Mouse (Mus musculus): Measurements from ENCODE around the gene Nme7. TPM values are rescaled to one million over a fixed set of nuclear protein-coding genes. Genes with fewer than 3 reads are reported as not detected.

Gene Nme7
- 21.3 TPM in 2 replicates for total RNA-seq (2015)
- 36.5 and 43.8 TPM in 2 replicates for total RNA-seq (2017)

DNA sequence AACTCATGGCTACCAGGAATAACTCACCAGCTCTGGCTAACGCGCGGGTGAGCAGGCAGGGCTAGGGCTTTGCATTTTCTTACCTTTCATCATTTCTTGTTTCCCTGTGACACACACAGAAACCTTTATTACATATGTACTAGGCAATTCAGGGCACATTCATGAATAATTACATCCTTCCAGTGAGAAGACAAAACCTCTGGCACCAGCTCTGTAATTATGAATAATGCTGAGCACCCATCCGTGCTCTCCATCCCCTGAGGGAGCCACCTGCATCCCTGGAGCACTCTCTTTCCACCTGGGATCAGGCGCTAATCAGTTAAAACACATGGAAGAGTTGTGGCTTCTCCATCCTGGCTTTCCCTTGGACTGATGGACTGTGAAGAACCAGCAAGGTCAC lies at the start of gene Nme7:
Gene Nme7, plus strand, starts transcription at position 301 of the 400 bp plus-strand sequence.
- ATAC-seq (replicated peaks; ENCODE audit: poor library complexity): no peak

DNA sequence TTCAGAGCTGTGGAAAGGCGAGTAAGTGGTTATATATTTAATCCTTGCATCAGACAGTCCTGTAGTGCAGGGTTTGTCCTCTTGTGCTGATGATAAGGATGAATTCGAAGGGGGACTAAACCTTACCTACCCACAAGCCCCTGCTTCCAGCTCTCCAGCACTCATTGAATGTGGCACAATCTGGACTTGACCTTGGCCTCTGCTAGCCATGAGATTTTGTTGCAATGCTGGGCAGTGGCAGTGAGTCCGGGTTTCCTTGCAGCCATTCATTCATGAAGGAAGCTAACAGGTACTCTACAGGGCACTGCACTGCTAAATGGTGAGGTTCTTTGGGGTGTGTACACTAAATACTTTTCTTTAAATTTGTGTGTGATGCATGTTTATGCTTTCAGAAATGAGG lies 49.1 kb upstream of the Nme7 start:
- no peak for ATAC-seq (replicated peaks; ENCODE audit: poor library complexity)

DNA sequence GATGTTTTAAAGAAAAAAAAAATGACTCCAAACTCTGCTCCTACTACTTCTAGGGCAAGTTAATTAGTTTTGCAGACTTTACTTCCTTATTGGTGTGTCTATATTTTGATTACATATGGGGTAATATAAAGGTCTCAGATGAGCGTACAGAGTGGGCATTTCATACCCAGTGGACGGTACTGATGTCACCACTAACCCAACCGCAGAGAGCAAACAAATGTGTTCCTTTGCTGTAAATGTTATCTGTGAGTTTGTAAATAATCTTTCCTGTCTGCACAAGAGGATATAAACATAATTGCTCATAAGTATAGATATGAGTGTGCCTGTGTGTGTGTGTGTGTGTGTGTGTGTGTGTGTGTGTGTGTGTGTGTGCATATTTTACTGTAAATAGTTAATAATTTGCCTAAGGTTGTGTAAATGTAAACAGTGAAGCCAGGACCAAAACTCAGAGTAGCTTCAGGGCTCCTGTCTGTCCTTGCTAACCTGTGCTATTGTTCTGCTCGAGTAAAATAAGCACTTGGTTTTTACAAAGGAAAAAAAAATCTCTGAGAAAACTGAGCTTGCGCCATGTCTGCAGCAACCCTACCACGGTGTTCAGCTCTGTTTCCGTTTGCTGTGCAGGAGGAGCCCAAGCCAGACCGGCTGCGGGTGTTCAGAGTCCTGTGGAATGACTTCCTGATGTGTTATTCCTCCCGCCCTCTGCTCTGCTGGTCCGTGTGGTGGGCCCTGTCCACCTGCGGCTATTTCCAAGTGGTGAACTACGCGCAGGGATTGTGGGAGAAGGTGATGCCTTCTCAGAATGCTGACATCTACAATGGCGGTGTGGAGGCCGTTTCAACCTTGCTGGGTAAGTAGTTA lies 43.5 kb upstream of the Nme7 start:
- ATAC-seq (replicated peaks; ENCODE audit: poor library complexity): no peak

DNA sequence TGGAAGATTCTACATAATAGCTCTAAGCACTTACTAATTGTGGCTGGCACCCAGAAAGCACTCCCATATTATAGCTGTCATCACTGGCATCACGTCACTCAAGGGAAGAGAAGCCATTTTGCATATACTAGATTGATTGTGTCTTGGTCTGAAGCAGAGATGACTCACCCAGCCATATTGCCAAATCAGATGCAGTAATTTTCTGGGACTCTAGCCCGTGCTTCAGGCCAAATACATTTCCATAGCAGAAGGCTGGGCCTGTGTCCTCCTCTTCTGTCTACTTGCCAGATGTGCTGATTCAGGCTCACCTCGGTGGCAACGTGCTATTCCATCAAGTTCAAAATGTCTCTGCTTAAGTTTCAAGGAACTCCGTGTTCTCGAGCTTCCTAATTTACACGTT lies 42.4 kb upstream of the Nme7 start:
- ATAC-seq (replicated peaks; ENCODE audit: poor library complexity): no peak

DNA sequence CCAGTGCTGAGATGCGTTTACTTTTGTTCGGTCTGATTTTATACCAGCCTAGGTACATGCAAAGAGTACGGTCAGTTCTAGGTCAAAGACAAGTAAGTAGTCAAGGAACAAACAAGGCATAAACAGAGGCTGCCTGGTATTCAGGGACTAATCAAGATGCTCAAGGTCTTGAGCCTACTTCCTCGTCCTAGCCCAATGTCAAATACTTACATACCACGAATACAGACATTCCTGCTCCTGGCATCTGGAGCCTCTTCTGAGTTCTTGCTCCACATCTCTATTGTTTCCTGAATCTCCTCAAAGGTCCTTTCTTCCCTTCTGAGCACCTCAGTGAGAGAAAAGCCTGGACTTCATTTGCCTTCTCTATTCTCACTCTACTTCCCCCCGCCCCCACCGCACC lies 33.0 kb upstream of the Nme7 start:
- no peak for ATAC-seq (replicated peaks; ENCODE audit: poor library complexity)

DNA sequence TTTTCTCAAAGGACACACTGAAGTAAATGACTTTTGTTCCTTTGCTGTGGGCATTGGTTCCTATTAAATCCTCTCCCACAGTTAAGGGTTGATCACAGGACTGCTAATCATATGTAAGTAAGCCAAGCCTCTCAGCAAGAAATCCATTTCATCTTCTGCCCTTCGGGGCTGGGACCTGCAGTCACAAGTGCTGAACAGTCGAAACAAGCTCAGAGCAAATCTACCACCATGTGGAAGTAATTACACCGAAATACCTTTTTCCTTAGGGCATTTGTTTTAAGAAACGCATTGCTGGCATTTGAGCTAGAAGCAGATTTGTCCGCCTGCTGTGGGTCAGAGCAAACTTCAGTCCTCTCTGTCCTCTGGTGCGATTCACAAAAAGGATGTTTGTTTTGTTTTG lies 30.3 kb upstream of the Nme7 start:
- no peak for ATAC-seq (replicated peaks; ENCODE audit: poor library complexity)

DNA sequence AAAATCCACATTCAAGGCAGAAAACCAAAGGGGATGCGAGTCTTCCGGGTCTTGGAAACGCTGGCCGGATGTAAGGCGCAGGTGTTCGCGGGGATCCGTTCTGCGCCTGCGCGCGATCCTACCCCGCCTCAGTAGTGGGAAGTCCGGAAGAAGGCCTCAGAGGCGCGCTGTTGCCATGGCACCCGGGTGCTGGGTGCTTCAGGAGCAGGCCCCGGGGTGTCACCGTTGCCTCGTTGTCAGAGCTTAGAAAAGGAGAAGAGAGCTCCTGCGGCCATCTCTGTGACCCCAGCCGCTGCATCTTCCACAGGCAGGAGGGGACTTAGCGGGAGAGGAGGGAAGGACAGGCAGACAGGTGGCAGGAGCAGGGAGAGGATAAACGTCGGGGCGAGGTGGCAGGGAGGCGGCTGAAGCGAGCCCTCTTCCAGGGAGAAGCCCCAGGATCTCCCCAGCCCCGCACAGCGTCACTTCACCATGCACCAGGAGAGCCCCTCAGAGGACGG lies 28.4 kb upstream of the Nme7 start, which contains the start of gene Ccdc181:
Gene Ccdc181, plus strand, starts transcription at position 131 of the 500 bp plus-strand sequence.
- peak; percentile 99 for ATAC-seq (replicated peaks; ENCODE audit: poor library complexity)

DNA sequence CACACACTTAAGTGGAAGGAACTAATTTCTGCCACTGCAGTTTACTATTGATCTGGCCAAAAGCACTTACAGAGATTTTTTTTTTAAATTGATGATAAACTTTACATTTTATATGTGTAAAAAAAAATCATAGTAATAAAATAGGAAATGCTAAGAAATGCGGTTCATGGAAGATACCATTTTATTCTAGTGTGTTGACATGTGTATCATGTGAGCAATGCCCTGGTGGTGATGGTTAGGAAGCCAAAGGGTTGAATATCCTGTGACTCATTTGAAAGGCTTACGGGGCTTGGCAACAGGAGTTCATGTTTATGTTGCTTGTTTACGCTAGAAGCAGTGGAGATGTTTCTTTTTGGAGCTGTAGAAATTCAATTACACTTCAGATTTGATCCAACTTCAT lies 27.4 kb upstream of the Nme7 start:
- no peak for ATAC-seq (replicated peaks; ENCODE audit: poor library complexity)

DNA sequence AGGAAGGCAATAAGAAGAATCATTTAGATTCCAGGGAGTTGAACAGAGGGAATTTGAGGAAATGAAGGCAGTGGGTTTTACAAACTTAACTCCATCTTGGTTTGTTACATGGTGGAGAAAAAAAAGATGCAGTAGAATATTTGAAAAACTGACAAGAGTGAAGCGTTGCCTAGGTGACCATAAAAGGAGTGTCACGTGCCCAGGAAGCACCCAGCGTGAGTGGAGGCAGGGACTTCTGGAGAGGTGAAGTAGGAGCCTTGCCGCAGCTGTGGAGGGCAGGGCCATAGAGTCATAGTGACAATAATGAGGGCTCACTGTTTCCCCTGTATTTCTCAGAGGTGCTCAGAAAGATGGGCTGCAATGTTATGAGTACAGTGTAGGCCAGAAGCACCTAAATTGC lies 24.6 kb upstream of the Nme7 start:
- ATAC-seq (replicated peaks; ENCODE audit: poor library complexity): no peak

DNA sequence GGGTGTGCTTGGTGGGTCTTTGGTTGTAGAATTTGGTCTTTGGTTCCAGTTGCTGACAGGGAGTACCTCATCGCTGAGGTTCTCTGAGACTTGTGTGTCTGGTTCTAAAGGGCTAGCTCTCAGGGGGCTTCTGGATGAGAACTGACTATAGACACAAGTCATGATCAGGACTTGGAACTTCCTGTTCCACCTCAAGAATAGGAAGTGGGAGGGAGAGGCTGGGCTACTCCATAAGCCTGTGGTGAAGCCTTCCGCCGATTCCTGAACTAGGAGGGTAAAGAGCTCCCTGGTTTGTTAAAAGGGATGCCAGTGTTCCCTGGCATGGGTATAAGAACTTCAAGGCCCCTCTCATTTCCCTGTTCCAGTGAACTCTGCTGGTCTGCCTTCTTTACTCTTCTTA lies 19.9 kb upstream of the Nme7 start:
- ATAC-seq (replicated peaks; ENCODE audit: poor library complexity): no peak

DNA sequence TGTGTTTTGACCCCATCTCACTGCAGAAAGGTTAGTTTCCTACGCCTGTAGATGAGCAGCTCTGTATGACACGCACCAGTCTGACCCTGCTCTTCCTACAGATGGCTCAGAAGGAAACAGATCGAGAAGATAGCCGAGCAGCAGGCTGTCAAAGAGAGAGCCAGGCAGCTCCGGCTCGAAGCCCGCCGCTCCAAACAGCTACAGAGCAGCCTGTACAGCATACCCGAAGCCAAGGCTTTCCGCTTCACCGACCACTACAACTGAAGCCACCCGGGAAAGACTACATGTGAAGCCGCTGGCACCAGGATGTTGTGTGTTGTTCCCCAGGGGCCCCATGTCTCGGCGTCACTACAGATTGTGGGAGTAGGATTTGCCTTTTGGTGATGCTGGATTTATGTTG lies 16.5 kb upstream of the Nme7 start:
- ATAC-seq (replicated peaks; ENCODE audit: poor library complexity): no peak

DNA sequence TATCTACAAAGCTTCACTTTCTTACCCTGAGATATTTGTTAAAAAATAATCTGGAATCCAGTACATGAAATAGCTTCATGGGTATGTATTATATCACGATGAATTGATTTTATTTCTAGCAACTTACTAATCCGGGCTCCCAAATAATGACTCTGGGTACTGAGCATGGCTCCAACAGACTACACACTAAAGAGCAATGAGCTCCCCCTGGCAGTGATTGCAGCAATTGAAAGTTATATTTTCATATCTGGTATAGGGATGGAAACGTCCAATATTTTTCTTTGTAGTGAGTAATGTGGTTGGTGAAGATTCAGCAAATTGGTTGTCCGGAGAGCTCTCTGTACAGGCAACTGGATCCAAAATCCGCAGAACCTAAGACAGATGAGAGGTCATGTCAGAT lies 11.9 kb upstream of the Nme7 start:
- ATAC-seq (replicated peaks; ENCODE audit: poor library complexity): no peak

DNA sequence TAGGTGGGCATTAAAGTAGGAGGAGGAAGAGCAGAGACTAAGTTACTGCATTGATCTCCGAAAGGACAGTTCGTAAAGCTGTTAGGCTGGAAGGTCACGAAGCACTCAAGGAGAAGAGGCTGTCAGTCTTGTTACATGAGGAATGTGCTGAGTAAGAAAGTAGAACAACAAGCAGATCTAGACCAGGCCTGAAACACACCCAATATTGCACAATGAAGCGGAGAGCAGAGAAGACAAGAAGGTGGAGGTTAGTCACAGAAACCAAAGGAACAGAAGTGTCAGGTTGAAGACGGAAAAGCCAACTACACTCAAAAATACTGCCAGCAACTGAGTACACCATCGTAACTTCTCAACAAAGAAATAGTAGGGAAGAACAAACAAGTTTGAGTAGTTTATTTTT lies 9.8 kb upstream of the Nme7 start:
- no peak for ATAC-seq (replicated peaks; ENCODE audit: poor library complexity)

DNA sequence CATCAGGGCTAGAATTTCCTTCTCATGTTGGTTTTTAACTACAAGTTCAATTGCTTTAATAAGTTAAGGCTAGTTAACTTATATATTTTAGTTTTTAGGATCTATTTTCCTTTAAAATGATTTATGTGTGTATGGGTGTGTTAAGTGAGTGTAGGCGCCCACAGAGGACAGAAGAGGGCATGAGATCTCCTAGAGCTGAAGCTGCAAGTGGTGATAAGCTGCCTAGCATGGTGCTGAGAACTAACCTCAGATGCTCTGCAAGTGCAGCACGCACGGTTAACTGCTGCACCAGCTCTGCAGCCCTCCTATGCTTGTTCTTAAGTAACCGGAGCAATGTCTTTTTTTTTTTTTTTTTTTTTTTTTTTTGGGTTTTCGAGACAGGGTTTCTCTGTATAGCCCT lies 7.4 kb upstream of the Nme7 start:
- ATAC-seq (replicated peaks; ENCODE audit: poor library complexity): peak; percentile 53

DNA sequence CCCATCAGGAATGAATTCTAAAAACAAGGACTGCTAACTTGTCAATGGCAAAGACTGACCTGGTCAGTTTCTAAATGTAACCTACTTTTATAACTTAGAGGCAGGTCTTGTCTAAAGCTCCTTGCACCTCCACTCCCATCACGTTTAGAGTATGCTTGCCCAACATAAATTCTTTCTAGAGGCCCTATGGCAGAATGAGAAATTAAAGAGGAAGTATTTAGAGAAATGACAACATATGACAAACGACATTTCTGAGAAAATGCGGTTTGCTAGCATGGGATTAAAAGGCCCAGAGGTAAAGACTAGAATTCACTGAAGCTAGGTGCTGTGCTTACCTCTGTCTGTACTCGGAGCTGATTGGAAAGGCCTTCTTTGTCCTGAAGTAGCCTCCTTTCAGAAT lies 2.0 kb upstream of the Nme7 start:
- ATAC-seq (replicated peaks; ENCODE audit: poor library complexity): peak; percentile 67

DNA sequence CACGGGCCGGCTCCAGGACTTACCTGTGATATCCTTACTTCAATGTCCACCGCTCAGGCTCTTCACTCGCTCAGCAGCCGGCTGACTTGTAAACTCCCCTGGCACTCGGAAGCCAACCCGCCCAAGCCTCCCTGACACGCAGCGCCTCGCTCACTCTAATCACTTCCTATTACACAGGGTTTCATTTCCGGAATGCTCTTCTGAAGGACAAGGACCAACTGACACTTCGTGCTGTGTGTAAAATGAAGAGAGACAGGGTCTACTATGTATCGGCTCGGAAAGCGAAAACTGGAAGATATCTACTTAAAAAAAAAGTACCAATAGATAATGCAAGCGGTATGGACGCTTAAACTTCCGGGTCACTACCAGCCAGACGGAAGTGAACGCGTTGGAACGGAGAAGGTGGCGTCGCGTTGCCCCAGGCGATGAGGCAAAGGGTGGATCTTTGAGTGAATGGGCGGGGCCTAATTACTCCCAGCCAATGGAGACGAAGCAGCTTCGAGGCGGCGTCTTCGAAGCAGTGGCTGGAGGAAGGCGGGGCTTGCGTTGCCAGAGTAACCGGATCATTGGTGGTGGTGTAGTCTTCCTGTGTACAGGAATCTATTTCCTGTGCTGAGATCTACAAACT lies 3.3 kb downstream of the Nme7 start, which contains the start of gene Blzf1:
Gene Blzf1, minus strand, starts transcription at position 366 of the 628 bp plus-strand sequence.
- peak; percentile 97 for ATAC-seq (replicated peaks; ENCODE audit: poor library complexity)

DNA sequence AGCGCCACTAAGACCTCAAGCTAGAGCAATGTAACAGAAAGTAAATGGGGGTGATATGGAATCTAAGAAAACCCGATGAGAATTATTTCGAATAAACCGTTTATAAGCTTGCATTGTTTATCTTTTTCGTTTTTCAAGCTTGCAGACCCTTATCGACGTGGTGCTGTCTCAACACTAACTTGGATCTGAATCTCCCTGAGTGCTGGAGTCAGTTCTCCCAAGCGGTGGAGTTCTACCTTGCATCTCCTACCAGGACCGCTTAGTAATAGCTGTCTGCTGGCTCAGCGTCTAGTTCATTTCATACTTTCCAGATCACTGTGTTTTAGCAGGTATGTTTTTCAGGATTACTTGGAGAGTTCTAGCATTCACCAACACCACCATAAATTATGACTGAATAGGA lies 4.0 kb downstream of the Nme7 start:
- peak; percentile 12; the same call in 1 of the 2 replicates for ATAC-seq (replicated peaks; ENCODE audit: poor library complexity)

DNA sequence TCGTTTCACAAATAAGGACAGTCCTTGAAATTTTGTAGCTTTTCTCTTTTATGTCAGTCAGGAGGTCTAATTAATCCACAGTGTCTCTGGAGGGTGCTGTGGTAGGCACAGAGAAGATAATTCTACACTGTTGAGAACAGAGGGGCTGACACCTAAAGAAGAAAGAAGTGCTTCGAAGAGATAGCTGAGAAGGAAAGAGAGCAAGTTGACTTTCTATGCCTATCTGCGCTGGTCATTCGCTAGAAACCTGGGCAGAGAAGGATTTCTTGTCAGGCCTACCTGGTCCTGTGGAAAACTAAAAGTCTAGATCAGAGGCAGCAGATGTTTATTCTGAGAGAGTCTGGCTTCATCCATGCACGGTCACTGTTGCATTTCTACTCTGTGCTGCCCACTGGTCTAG lies 10.2 kb downstream of the Nme7 start:
- ATAC-seq (replicated peaks; ENCODE audit: poor library complexity): no peak

DNA sequence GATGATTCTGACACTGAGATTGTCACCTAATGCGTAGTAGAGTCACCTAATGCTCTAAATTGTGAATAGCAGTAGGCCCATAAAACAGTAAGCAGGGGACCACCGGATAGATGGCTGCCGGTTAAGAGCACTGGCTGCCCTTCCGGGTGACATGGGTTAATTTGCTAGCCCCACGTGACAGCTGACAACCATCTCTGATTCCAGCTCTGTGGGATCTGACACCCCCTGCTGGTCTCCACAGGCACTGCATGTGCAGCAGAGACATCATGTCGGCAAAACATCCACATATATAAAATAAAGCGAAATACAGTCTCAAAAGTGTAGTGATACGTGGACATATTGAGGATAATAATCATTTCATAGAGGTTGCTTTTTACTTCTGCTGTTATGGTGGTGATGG lies 11.3 kb downstream of the Nme7 start:
- peak; percentile 78 for ATAC-seq (replicated peaks; ENCODE audit: poor library complexity)

DNA sequence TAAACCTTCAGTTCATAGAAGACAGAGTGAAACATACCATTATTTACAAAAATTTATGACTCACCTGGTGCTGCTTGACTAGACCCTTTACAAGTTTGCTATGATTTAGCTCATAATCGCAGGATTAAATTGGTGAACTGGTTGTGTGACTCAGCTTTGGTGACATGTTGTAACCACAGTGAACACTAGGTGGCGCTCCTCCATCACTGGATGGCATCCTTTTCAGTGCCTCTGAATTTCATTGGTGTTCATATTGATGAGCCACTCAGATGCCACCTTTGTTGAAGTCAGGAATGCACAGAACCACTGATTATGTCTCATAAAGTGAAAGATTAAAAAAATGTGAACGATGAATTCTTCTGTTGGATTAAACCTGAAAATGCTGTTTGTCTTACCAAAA lies 12.8 kb downstream of the Nme7 start:
- peak; percentile 87 for ATAC-seq (replicated peaks; ENCODE audit: poor library complexity)

DNA sequence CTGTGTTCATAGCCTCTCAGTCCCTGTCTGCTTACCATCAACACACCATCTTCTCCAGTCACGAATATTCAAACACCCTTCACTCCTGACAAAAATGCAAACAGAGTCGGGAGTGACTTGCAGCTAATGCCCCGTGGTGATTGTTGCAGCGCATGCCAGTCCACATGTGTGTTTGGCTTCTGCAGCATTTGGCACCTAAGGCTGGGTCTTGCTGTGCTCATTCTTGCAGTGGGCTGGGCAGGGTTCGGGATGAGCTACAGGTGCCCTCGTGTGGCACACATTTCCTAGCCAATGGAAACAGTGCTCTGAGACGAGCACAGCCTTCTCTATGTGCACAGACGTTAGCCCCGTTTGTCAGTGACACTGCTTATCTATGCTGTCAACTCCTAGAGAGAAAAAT lies 13.3 kb downstream of the Nme7 start:
- ATAC-seq (replicated peaks; ENCODE audit: poor library complexity): no peak

DNA sequence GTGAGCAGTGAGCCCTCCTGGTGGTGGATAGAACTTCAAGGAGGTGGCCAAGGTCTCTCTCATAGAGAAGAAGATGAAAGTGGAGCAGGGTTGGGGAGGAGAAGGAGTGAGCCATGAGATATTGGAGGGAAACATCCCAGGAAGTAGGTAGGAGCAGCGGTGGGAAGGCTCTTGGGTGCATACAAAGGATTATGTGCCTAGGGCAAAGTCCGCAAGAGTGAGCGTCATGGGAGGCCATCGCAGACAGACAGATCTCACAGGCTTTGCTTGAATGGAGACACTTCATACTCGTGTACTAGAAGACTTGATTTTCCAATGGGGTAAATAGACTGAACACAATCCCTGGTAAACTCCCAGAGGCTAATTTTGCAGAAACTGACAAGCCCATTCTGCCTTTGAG lies 14.6 kb downstream of the Nme7 start:
- ATAC-seq (replicated peaks; ENCODE audit: poor library complexity): no peak
